18 mouse cellular contexts compared by ENCODE assay signal in genomic region chr15:38415091-38415486, GRCm38 (mm10).
DNase-seq lines count a peak whose midpoint lies in the region; ATAC-seq and TF ChIP-seq lines count a peak whose summit lies in the region.
"Had no signal": no experiment of that assay in that cellular context is flagged by ENCODE, and none has a peak within 500 bp of the region (broad histone marks: within the 10 kb centered on the region; RNA-seq: fewer than 3 reads in every experiment).

No protein-coding gene starts in this region.

- H3K27ac ChIP-seq in heart, embryonic 13.5 days (replicated peaks), result peak overlapping the region; percentile 84
- H3K27ac ChIP-seq in liver, postnatal 0 days (ENCODE audit: low read depth), result no peak overlapping the region
- no peak overlapping the region for H3K27ac ChIP-seq in embryonic facial prominence, embryonic 10.5 days (replicated peaks)
- no peak overlapping the region; the same call in 1 of the 2 replicates for H3K27ac ChIP-seq in limb, embryonic 13.5 days
- H3K27ac ChIP-seq: forebrain, embryonic 10.5 days; hindbrain, embryonic 13.5 days had no signal

- no peak; the same call in 1 of the 2 replicates for ATAC-seq in heart, embryonic 13.5 days (ENCODE audit: extremely low read depth, insufficient number of reproducible peaks, low FRiP score, low TSS enrichment)
- no peak for ATAC-seq in liver, postnatal 0 days
- ATAC-seq in limb, embryonic 13.5 days (ENCODE audit: low FRiP score, low read depth), result 0 out of 2 replicates have a peak, but pooled peaks have one; percentile 19

- H3K27me3 ChIP-seq in heart, embryonic 13.5 days (replicated peaks), result no peaks in the 10 kb centered on the region
- H3K27me3 ChIP-seq in liver, postnatal 0 days (ENCODE audit: insufficient read depth, low read length), result no peaks in the 10 kb centered on the region
- no peaks in the 10 kb centered on the region for H3K27me3 ChIP-seq in embryonic facial prominence, embryonic 10.5 days (replicated peaks; ENCODE audit: low read depth, poor library complexity, severe bottlenecking)
- no peaks in the 10 kb centered on the region for H3K27me3 ChIP-seq in limb, embryonic 13.5 days
- H3K27me3 ChIP-seq: hindbrain, embryonic 13.5 days had no signal

- DNase-seq in heart, postnatal 10 days, result no peak
- DNase-seq in liver, result peak; percentile 0
- DNase-seq in liver, postnatal 0 days, result no peak
- peak; percentile 6 for DNase-seq in embryonic facial prominence, embryonic 10.5 days (ENCODE audit: low spot score)
- no peak for DNase-seq in neural tube, embryonic 10.5 days (ENCODE audit: extremely low spot score, low spot score)
- DNase-seq in right cerebral cortex, adult 2 months (ENCODE audit: low spot score in 2 of 2), result no peak
- DNase-seq: cerebellum, adult 11 months; cerebellum, postnatal 25 days; gastrocnemius, postnatal 36 days; lung, postnatal 4 days; spleen, adult 18-20 months; thymus, postnatal 4 days had no signal

- no peaks in the 10 kb centered on the region for H3K36me3 ChIP-seq in heart, embryonic 13.5 days
- H3K36me3 ChIP-seq in liver, postnatal 0 days (replicated peaks; ENCODE audit: insufficient read depth, low read length), result no peaks in the 10 kb centered on the region
- no peaks in the 10 kb centered on the region for H3K36me3 ChIP-seq in embryonic facial prominence, embryonic 10.5 days (replicated peaks)
- H3K36me3 ChIP-seq in limb, embryonic 13.5 days, result no peaks in the 10 kb centered on the region
- H3K36me3 ChIP-seq: forebrain, embryonic 10.5 days; hindbrain, embryonic 13.5 days had no signal

- no peak for TF ChIP-seq CTCF in liver, postnatal 0 days (IDR thresholded peaks at IDR 0.05; ENCODE audit: low read depth)

- no peaks in the 10 kb centered on the region for H3K9me3 ChIP-seq in heart, embryonic 13.5 days
- no peaks in the 10 kb centered on the region for H3K9me3 ChIP-seq in liver, postnatal 0 days (ENCODE audit: low read length)
- no peaks in the 10 kb centered on the region for H3K9me3 ChIP-seq in embryonic facial prominence, embryonic 10.5 days
- H3K9me3 ChIP-seq in limb, embryonic 13.5 days, result no peaks in the 10 kb centered on the region
- H3K9me3 ChIP-seq: forebrain, embryonic 10.5 days; hindbrain, embryonic 13.5 days had no signal

- TF ChIP-seq EP300 in liver, postnatal 0 days (IDR thresholded peaks at IDR 0.05; ENCODE audit: low read depth), result no peak

- 36% methylated on average over 2 of the region's 2 CpGs for WGBS in heart, embryonic 13.5 days
- WGBS in liver, postnatal 0 days (ENCODE audit: insufficient replicate concordance), result 63% methylated on average over 2 of the region's 2 CpGs
- 75% methylated on average over 2 of the region's 2 CpGs for WGBS in embryonic facial prominence, embryonic 10.5 days
- 54% methylated on average over 2 of the region's 2 CpGs for WGBS in limb, embryonic 13.5 days

- H3K4me3 ChIP-seq in heart, embryonic 13.5 days, result no peak overlapping the region
- no peak overlapping the region for H3K4me3 ChIP-seq in liver, postnatal 0 days (ENCODE audit: low read depth, low read length)
- H3K4me3 ChIP-seq in embryonic facial prominence, embryonic 10.5 days, result no peak overlapping the region
- no peak overlapping the region for H3K4me3 ChIP-seq in limb, embryonic 13.5 days
- H3K4me3 ChIP-seq: forebrain, embryonic 10.5 days; hindbrain, embryonic 13.5 days; myocyte had no signal

- peaks cover 20% of the 10 kb centered on the region for H3K4me1 ChIP-seq in heart, embryonic 13.5 days
- H3K4me1 ChIP-seq in liver, postnatal 0 days (ENCODE audit: insufficient read depth), result no peaks in the 10 kb centered on the region
- H3K4me1 ChIP-seq in embryonic facial prominence, embryonic 10.5 days, result peaks cover 6% of the 10 kb centered on the region
- H3K4me1 ChIP-seq in limb, embryonic 13.5 days, result peaks cover 8% of the 10 kb centered on the region
- H3K4me1 ChIP-seq: hindbrain, embryonic 13.5 days had no signal

- no peak overlapping the region for H3K4me2 ChIP-seq in heart, embryonic 13.5 days
- H3K4me2 ChIP-seq in liver, postnatal 0 days (ENCODE audit: low read depth, low read length), result no peak overlapping the region
- H3K4me2 ChIP-seq in limb, embryonic 13.5 days (replicated peaks), result no peak overlapping the region
- H3K4me2 ChIP-seq: hindbrain, embryonic 13.5 days; midbrain, embryonic 11.5 days had no signal

- H3K9ac ChIP-seq in heart, embryonic 13.5 days, result no peak overlapping the region
- H3K9ac ChIP-seq in liver, postnatal 0 days (replicated peaks), result no peak overlapping the region
- no peak overlapping the region for H3K9ac ChIP-seq in limb, embryonic 13.5 days
- H3K9ac ChIP-seq: hindbrain, embryonic 13.5 days had no signal

- intact Hi-C loops in heart, postnatal 10 days (cut with DNase I), result no loop called here

Comparison
In these comparisons a context has a peak if more than half of its experiments do, and no peak if none do; other contexts are left out.
1. DNase-seq: peak in liver (single experiment) and embryonic facial prominence, embryonic 10.5 days (single experiment); none in heart, postnatal 10 days (0 of 2), liver, postnatal 0 days (single experiment), neural tube, embryonic 10.5 days (single experiment) and right cerebral cortex, adult 2 months (0 of 2).